Mouse (Mus musculus) liver, adult 2 months (tissue): ENCODE results near the gene Ror1.

Experiments used
- CTCF ChIP-seq: fragments of 200-500 bp; IDR thresholded peaks from 2 replicates; pipeline ENCODE4 v1.5.1; 2011; ENCODE audit warnings: low read depth, low read length, control low read depth
- POLR2A ChIP-seq: fragments of 200-500 bp; IDR thresholded peaks from 2 replicates; pipeline ENCODE4 v1.6.1; 2011; ENCODE audit warnings: low read length, control low read depth; ENCODE audit not compliant: insufficient read depth; ENCODE audit errors: extremely low read depth

DNA sequence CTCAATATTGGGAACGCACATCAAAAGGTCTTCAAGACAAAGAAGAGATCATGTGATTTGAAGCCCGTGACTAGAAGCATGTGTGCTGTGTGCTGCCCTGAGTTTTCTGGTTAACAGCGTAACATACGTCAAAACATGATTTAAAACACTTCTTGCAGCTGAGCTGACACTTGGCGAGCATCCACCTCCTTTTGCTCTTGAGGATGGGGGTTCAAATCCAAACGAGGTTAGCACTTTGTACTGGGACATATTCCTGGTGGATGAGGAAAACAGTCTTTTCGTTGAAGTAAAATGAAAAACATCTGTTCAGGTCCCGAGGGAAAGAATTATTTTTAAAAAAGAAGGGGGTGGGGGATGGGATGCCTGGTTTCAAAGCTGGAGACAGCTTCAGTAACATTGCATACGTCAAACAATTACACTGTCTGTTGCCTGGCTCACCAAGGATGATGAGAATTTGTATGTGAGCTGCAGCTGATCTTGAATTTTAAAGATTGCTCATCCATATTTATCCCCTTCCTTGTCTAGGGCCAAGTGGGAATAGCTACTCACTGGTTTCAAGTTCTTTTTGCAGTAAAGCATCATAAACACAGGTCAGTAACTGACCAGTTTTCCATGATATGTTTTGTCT is 367.0 kb downstream of the Ror1 start:
- TF ChIP-seq CTCF (no peak), POLR2A (no peak)
